Mouse (Mus musculus) MEL-GATA-1-ER (cell line): ENCODE results near the gene Rab40b.
A peak's percentile ranks its signal among the peaks of the same experiment; 100 is the strongest.

Source experiments
- DNase-seq: peaks from one replicate; pipeline ENCODE4 v3.0.0-alpha.2; 2012; ENCODE audit warnings: low read depth; ENCODE audit errors: extremely low read depth

Gene Rab40b

GRCm38 (mm10) chr11:121387750-121388553 lies at the start of gene Rab40b:
TSS of gene Rab40b (minus strand) at chr11:121388251.
- peak; percentile 90 for DNase-seq

GRCm38 (mm10) chr11:121437236-121437635 lies 49.2 kb upstream of the Rab40b start:
- no peak for DNase-seq

DNA sequence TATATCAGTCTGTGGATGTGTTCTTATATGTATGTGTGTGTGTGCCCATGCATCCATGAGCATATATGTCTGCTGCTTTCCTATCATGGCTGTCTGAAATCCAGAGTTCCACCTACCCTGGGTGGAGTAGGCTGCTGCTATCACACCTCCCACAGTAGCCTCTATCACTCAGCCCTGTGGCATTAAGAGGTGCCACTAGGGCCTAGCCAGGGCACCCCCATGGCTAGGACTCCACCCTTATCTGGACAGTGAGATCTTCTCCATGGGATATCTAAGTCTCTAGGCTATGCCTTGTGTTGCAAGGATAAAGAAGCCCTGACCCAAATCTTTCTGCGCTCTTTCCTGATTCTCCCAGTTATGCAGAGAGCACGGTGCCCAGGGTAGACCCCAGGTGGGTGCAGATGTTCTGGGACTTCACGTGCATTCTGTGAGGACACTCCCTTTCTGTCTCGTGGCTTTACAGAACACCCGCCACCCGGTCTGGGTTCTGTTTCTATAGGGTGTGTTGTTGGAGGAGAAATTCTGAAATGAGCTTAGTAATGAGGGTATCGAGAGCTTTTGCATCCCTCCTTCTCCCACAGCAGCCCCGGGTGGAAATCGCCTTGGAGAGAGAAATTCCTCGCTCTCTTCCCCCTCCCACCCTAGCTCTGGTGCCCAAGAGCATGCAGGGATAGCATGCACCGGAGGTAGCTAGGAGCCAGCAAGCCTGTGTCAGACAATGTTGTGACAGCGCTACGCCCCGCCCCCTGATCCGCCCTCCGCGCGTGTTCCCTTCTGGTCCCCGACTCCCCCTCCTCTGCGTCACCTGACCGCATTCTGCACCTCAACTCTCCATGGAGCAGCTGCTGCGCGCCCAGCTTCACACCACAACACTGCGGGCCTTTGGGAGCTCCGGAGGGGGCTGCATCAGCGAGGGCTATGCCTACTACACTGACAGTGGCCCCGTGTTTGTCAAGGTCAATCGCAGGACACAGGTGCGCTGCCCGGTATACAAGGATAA lies 46.4 kb upstream of the Rab40b start, which contains the start of gene Fn3k:
TSS of gene Fn3k (plus strand) at position 758 of the 1,000 bp plus-strand sequence.
- DNase-seq: peak; percentile 62

DNA sequence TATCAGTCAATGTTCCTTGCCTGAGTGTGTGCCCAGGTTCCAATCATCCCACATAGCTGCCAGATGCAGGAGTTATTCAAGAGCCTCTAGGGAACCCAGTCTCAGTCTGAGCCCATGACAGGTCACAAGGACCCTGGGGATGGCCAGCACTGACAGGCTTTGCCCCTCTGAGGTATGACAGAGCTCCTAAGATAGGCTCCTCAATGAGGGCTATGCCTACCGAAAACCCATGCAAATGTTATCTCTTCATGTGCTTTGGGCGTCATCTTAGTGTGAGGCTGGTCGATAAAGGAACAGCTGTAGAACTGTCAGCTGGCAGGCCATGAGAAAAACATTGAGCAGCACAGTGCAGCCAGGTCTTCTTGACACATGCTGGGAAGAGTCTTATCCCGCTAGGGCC lies 45.3 kb upstream of the Rab40b start:
- DNase-seq: no peak

GRCm38 (mm10) chr11:121421553-121422173 lies 33.6 kb upstream of the Rab40b start:
- no peak for DNase-seq

- DNase-seq: peak; percentile 95
Measured at GRCm38 (mm10) chr11:121420830-121421552, 32.9 kb upstream of the Rab40b start, which contains the start of gene Fn3krp. TSS of gene Fn3krp (plus strand) at chr11:121421401.

DNA sequence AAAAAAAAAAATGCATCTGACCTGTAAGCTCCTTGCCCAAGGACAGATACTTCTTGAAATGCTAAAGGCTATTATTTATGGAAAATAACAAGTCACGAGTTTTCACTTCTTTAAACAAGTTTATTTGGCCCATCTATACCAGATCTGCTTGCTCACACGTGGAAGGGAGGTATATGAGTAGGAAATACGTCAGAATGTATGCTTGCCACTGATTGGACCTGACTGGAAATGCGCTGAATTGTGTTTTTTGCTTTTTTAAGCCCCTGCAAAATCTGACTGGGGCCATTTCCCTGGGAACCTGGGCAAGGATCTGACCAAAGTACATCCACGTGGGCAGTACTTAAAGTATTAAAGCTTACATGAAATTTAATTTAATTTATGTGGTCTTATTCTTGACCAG lies 32.3 kb upstream of the Rab40b start:
- peak; percentile 66 for DNase-seq

GRCm38 (mm10) chr11:121418932-121419331 lies 30.9 kb upstream of the Rab40b start:
- DNase-seq: no peak

GRCm38 (mm10) chr11:121417971-121418370 lies 29.9 kb upstream of the Rab40b start:
- no peak for DNase-seq

GRCm38 (mm10) chr11:121415351-121415750 lies 27.3 kb upstream of the Rab40b start:
- no peak for DNase-seq

DNA sequence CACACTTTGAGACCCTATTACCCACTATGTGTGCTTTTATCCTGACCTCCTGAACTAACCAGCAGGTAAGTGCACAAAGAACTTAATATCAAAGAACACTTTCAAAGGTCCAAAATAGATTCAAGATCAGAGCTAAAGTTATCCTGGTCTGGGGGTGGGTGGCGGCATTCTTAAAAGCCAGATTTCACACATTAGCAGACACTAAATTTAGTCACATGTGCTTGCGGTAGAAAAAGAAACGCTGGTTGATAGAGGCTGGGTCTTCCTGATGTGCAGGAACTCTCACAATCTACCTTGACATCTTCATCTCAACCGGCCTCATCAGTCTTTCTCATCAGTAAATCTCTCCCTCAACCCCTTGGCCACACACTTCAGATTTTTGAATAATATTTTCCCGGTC lies 26.7 kb upstream of the Rab40b start:
- no peak for DNase-seq

GRCm38 (mm10) chr11:121407366-121408155 lies 19.5 kb upstream of the Rab40b start:
- DNase-seq: no peak

DNA sequence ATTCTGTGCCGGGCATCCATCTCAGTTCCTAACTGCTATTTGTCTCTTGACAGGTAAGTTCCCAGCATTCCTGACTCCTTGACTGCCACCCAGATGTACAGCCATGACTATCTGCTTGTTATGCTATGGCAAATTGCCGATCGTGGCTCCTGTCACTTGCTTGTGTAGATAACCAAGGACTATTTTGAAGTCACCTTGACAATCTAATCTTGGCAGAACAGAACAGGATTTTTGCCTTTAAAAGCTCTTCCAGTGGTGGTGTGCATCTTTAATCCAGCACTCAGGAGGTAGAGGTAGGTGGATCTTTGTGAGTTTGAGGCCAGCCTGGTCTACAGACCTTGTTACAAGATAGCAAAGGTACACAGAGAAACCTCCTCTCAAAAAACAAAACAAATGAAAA lies 4.4 kb upstream of the Rab40b start:
- DNase-seq: no peak

DNA sequence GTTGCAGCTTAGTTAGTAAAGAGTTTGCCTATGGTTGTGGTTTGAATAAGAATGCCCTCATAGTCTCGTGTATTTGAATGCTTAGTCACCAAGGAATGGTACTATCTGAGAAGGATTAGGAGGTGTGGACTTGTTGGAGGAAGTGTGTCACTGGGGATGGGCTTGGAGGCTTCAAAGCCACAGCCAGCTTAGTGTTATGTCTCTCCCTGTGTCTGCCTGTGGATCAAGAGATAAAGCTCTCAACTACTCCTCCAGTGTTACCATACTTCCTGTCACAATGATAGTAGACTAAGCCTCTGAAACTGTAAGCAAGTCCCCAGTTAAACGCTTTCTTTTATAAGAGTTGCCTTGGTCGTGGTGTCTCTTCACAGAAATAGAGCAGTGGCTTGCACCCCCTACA lies 2.7 kb upstream of the Rab40b start:
- DNase-seq: peak; percentile 85

- DNase-seq: no peak
Measured at GRCm38 (mm10) chr11:121388554-121388945, 499 bp upstream of the Rab40b start.

DNA sequence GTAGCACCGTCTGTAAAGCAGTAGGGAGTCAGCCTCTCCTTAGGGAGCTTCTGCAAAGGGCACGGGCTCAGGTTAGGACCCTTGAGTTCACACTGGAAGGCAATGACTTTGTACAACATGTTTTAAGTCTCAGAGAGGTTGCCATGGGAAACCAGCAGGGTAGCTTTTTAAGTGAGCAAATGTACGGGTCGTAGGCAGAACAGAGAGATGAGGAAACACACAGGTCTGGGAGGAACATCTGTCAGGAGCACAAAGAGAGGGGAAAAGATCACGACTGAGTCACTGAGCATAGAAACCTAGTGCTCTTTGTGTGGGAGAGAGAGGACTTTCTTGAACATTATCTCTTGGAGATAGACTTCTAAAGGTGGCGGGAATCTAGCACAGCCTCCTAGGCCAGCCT lies 7.8 kb downstream of the Rab40b start:
- DNase-seq: no peak

- DNase-seq: no peak
Measured at GRCm38 (mm10) chr11:121378644-121379043, 9.4 kb downstream of the Rab40b start.

GRCm38 (mm10) chr11:121373305-121373704 lies 14.7 kb downstream of the Rab40b start:
- DNase-seq: no peak

DNA sequence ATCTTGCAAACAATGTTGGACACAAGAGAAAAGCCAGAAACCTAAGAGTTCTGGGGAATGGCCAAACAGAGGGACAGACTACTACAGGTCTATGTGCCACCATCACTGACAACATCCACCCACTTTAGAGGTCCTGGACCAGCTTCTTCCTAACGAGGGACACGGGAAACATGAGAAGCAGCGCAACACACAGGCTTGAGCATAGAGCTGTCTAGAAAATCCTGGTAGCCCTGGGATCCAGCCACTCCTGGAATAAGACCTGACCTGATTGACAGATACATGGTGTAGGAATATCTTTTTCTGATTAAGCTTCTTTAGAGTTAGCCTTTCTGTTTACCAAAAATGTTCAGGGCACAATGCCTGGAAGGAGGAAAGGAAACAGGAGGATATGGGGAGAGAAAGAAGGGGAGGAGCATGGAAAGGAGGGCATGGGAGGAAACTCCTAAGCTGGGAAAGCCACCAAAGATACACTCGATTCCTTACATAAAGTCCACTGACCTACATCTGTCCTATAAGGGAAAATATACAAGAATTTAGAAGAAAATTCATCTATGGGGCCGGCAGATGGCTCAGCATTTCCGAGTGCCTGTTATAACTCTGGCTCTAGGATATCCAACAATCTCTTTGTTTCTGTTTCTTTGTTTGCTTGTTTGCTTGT lies 17.6 kb downstream of the Rab40b start:
- DNase-seq: no peak
